Comparison of ENCODE assay signal across 14 mouse cellular contexts in the genomic region with DNA sequence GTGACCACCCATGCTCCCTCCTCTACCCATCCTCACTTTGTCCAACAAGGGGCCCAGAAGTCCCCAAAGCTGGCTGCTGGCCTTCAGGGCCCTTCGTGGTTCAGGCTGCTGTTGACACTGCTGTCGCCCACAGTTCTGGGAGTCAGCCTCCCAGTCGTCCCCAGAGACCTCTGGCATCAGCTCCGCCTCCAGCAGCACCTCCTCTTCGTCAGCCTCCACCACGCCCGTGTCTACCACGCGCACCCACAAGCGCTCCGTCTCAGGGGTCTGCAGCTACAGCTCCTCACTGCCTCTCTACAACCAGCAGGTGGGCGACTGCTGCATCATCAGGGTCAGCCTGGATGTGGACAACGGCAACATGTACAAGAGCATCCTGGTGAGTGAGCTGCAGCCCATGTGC.
"Had no signal": no experiment of that assay in that cellular context is flagged by ENCODE, and none has a peak within 500 bp of the region (broad histone marks: within the 10 kb centered on the region; RNA-seq: fewer than 3 reads in every experiment).

No protein-coding gene starts in this region.

- DNase-seq: gastrocnemius, adult 2 months; gastrocnemius, postnatal 10 days; gastrocnemius, postnatal 25 days; heart, adult 2 months; heart, postnatal 10 days; heart, postnatal 4 days; kidney, adult 18-20 months; kidney, adult 8-10 months; kidney, postnatal 10 days; kidney, postnatal 25 days; kidney, postnatal 4 days; liver; liver, embryonic 13.5 days; liver, postnatal 0 days had no signal
